Mouse (Mus musculus) bone marrow, adult 2 months (tissue): ENCODE measurements around the gene Rpl7a.

Source experiments
- CTCF ChIP-seq: fragments of 200-500 bp; IDR thresholded peaks from 2 replicates; pipeline ENCODE4 v1.5.1; 2011; ENCODE audit warnings: low read length, control low read depth; ENCODE audit not compliant: control insufficient read depth, insufficient read depth
- POLR2A ChIP-seq: fragments of 200-500 bp; IDR thresholded peaks from 2 replicates; pipeline ENCODE4 v1.6.1; 2011; ENCODE audit warnings: low read depth, mild to moderate bottlenecking, control low read depth, low read length, borderline replicate concordance; ENCODE audit not compliant: control insufficient read depth

- TF ChIP-seq POLR2A (no peak), CTCF (no peak)
Measured at GRCm38 (mm10) chr2:26905936-26906335, 4.6 kb upstream of the Rpl7a start.
